Mouse (Mus musculus) midbrain, embryonic 11.5 days (tissue): ENCODE measurements around the gene Sap25. TPM values are rescaled to one million over a fixed set of nuclear protein-coding genes. Genes with fewer than 3 reads are reported as not detected.
A peak's percentile ranks its signal among the peaks of the same experiment; 100 is the strongest.

Experiments used
- ATAC-seq: fragments of 200-750 bp; cut with Nextera tagmentation; 2 replicates; pipeline ENCODE4 v1.8.0; 2017; ENCODE audit warnings: moderate TSS enrichment, moderate library complexity; ENCODE audit not compliant: low FRiP score
- DNase-seq: peaks from one replicate; pipeline ENCODE4 v3.0.0; 2015; ENCODE audit warnings: low spot score; ENCODE audit errors: missing footprints
- H3K27ac ChIP-seq: fragments of 300-500 bp; sonication (generic); 2 replicates; pipeline ENCODE4 v1.5.1; 2014; ENCODE audit warnings: low read depth, low read length
- H3K27me3 ChIP-seq: fragments of 300-500 bp; sonication (generic); 2 replicates; pipeline ENCODE4 v1.6.1; 2014; ENCODE audit warnings: mild to moderate bottlenecking, low read length, moderate library complexity, mixed read lengths; ENCODE audit not compliant: control insufficient read depth, insufficient read depth
- H3K36me3 ChIP-seq: fragments of 300-500 bp; sonication (generic); 2 replicates; pipeline ENCODE4 v1.6.1; 2014; ENCODE audit warnings: mild to moderate bottlenecking, low read length, moderate library complexity, mixed read lengths; ENCODE audit not compliant: control insufficient read depth, insufficient read depth
- H3K4me1 ChIP-seq: fragments of 300-500 bp; sonication (generic); 2 replicates; pipeline ENCODE4 v1.6.1; 2014; ENCODE audit warnings: low read length; ENCODE audit not compliant: control insufficient read depth, insufficient read depth
- H3K4me2 ChIP-seq: fragments of 300-500 bp; sonication (generic); 2 replicates; pipeline ENCODE4 v1.6.1; 2014; ENCODE audit warnings: mild to moderate bottlenecking, moderate library complexity
- H3K4me3 ChIP-seq: fragments of 300-500 bp; sonication (generic); 2 replicates; pipeline ENCODE4 v1.5.1; 2014; ENCODE audit warnings: low read depth, low read length
- H3K9ac ChIP-seq: fragments of 300-500 bp; sonication (generic); 2 replicates; pipeline ENCODE4 v1.6.1; 2014; ENCODE audit warnings: low read length
- H3K9me3 ChIP-seq: fragments of 300-500 bp; sonication (generic); 2 replicates; pipeline ENCODE4 v1.6.1; 2016; ENCODE audit warnings: low read length; ENCODE audit not compliant: control insufficient read depth
- WGBS: fragments of 180-500 bp; shearing (Covaris S2); extraction: QIAGEN DNeasy Blood & Tissue Kit; methylation state at CpG from one replicate; pipeline ENCODE4 v1.1.7; 2014; 5-methylcytosine and 5-hydroxymethylcytosine counted together
- polyA plus RNA-seq: library from polyadenylated mRNA; unstranded; fragments of >200 nt; fragmentation: Nextera tagmentation; extraction: Ambion mirVana; gene quantifications from 2 replicates; pipeline ENCODE4 v1.2.1, GENCODE M21; 2014

Sap25 gene
- polyA plus RNA-seq, 1 experiment from 2014 or later: 6.8 TPM

GRCm38 (mm10) chr5:137679726-137680125 lies 38.6 kb downstream of the Sap25 start:
- no peak overlapping the region for H3K27ac ChIP-seq
- no peak overlapping the region for H3K4me3 ChIP-seq
- H3K4me2 ChIP-seq: no peak overlapping the region
- no peaks in the 10 kb centered on the region for H3K9me3 ChIP-seq
- peaks cover 16% of the 10 kb centered on the region for H3K4me1 ChIP-seq
- no peaks in the 10 kb centered on the region; the same call in 1 of the 2 replicates for H3K36me3 ChIP-seq
- H3K27me3 ChIP-seq: no peaks in the 10 kb centered on the region
- no peak for DNase-seq
- no peak for ATAC-seq
- 92% methylated on average over 4 of the region's 4 CpGs for WGBS
- no peak overlapping the region for H3K9ac ChIP-seq

- no peak for ATAC-seq
- Histone ChIP-seq H3K4me2 (0 out of 2 replicates have a peak overlapping the region, but pooled peaks have one; percentile 11), H3K4me3 (no peak overlapping the region), H3K27me3 (no peaks in the 10 kb centered on the region), H3K9me3 (no peaks in the 10 kb centered on the region), H3K4me1 (peaks cover 16% of the 10 kb centered on the region), H3K9ac (no peak overlapping the region), H3K36me3 (no peaks in the 10 kb centered on the region), H3K27ac (no peak overlapping the region)
- no peak for DNase-seq
- WGBS: 84% methylated on average over 6 of the region's 6 CpGs
Observed at GRCm38 (mm10) chr5:137682526-137682925, 41.4 kb downstream of the Sap25 start.

GRCm38 (mm10) chr5:137683388-137684293 lies 42.5 kb downstream of the Sap25 start:
- DNase-seq: peak; percentile 91

GRCm38 (mm10) chr5:137684294-137685123 lies 43.4 kb downstream of the Sap25 start, which contains the start of gene Agfg2:
Agfg2 (minus strand) TSS chr5:137684726.
- peaks cover 16% of the 10 kb centered on the region for H3K4me1 ChIP-seq
- peak within 1 kb of the TSS; percentile 67 for H3K4me3 ChIP-seq
- ATAC-seq (peak; percentile 98), DNase-seq (peak; percentile 98)
- no peaks in the 10 kb centered on the region for H3K27me3 ChIP-seq
- H3K9me3 ChIP-seq: no peaks in the 10 kb centered on the region
- H3K4me2 ChIP-seq: peak within 1 kb of the TSS; percentile 91
- H3K9ac ChIP-seq: peak within 1 kb of the TSS; percentile 73
- H3K27ac ChIP-seq: peak within 1 kb of the TSS; percentile 21; the same call in 1 of the 2 replicates
- WGBS: under 1% methylated on average over 62 of the region's 62 CpGs
- no peaks in the 10 kb centered on the region for H3K36me3 ChIP-seq

More at GRCm38 (mm10) chr5:137683388-137684293, 42.5 kb downstream of the Sap25 start:
- peak overlapping the region; percentile 91 for H3K4me2 ChIP-seq
- H3K4me1 ChIP-seq: peaks cover 16% of the 10 kb centered on the region
- peak overlapping the region; percentile 67 for H3K4me3 ChIP-seq
- peak overlapping the region; percentile 21; the same call in 1 of the 2 replicates for H3K27ac ChIP-seq
- peak; percentile 35 for ATAC-seq
- no peaks in the 10 kb centered on the region for H3K27me3 ChIP-seq
- no peaks in the 10 kb centered on the region for H3K36me3 ChIP-seq
- H3K9me3 ChIP-seq: no peaks in the 10 kb centered on the region
- H3K9ac ChIP-seq: peak overlapping the region; percentile 73
- 17% methylated on average over 28 of the region's 28 CpGs for WGBS

- DNase-seq: no peak
- Histone ChIP-seq H3K4me3 (no peak overlapping the region), H3K27me3 (no peaks in the 10 kb centered on the region), H3K4me2 (no peak overlapping the region), H3K9me3 (no peaks in the 10 kb centered on the region), H3K4me1 (peaks cover 16% of the 10 kb centered on the region), H3K36me3 (no peaks in the 10 kb centered on the region), H3K9ac (no peak overlapping the region), H3K27ac (no peak overlapping the region)
- ATAC-seq: no peak
- 92% methylated on average over 3 of the region's 3 CpGs for WGBS
Observed at GRCm38 (mm10) chr5:137685653-137686052, 44.5 kb downstream of the Sap25 start.

GRCm38 (mm10) chr5:137686127-137686790 lies 45.1 kb downstream of the Sap25 start:
- peaks cover 16% of the 10 kb centered on the region for H3K4me1 ChIP-seq
- no peak overlapping the region for H3K27ac ChIP-seq
- DNase-seq: no peak
- H3K4me2 ChIP-seq: no peak overlapping the region
- no peaks in the 10 kb centered on the region for H3K36me3 ChIP-seq
- H3K9ac ChIP-seq: no peak overlapping the region
- no peaks in the 10 kb centered on the region for H3K9me3 ChIP-seq
- H3K4me3 ChIP-seq: no peak overlapping the region
- no peaks in the 10 kb centered on the region for H3K27me3 ChIP-seq
- ATAC-seq: no peak
- 91% methylated on average over 6 of the region's 6 CpGs for WGBS

- no peak overlapping the region for H3K4me3 ChIP-seq
- no peak for ATAC-seq
Observed at GRCm38 (mm10) chr5:137689974-137690373, 48.8 kb downstream of the Sap25 start.

GRCm38 (mm10) chr5:137690531-137690930 lies 49.4 kb downstream of the Sap25 start:
- Histone ChIP-seq H3K36me3 (no peaks in the 10 kb centered on the region), H3K9me3 (no peaks in the 10 kb centered on the region), H3K27me3 (no peaks in the 10 kb centered on the region), H3K4me3 (no peak overlapping the region), H3K4me2 (no peak overlapping the region), H3K9ac (no peak overlapping the region), H3K4me1 (no peaks in the 10 kb centered on the region), H3K27ac (no peak overlapping the region)
- ATAC-seq: no peak
- DNase-seq: no peak
- 68% methylated on average over 9 of the region's 9 CpGs for WGBS

More at GRCm38 (mm10) chr5:137689974-137690373, 48.8 kb downstream of the Sap25 start:
- no peaks in the 10 kb centered on the region for H3K4me1 ChIP-seq
- 84% methylated on average over 3 of the region's 3 CpGs for WGBS
- no peak overlapping the region for H3K4me2 ChIP-seq
- no peak overlapping the region for H3K9ac ChIP-seq
- H3K27me3 ChIP-seq: no peaks in the 10 kb centered on the region
- H3K27ac ChIP-seq: no peak overlapping the region
- no peaks in the 10 kb centered on the region for H3K9me3 ChIP-seq
- no peaks in the 10 kb centered on the region for H3K36me3 ChIP-seq
- no peak for DNase-seq
